Mouse (Mus musculus) 416B (cell line): ENCODE measurements around the gene Pdzd2.
"Not testable (repeated sequence)": the region's sequence is repeated elsewhere in the genome, so short reads cannot be mapped to it uniquely, and the experiment has no call there.

ENCODE experiments used
- DNase-seq: peaks from one replicate; pipeline ENCODE4 v3.0.0; 2011; ENCODE audit warnings: low read depth

Pdzd2 gene

GRCm38 (mm10) chr15:12375641-12376311 is 363.9 kb downstream of the Pdzd2 start:
- peak; percentile 42 for DNase-seq

- DNase-seq, result no peak
Observed at GRCm38 (mm10) chr15:12374916-12375315, 364.8 kb downstream of the Pdzd2 start.

GRCm38 (mm10) chr15:12373918-12374317 is 365.8 kb downstream of the Pdzd2 start:
- DNase-seq, result no peak

- DNase-seq, result no peak
Observed at GRCm38 (mm10) chr15:12373496-12373895, 366.2 kb downstream of the Pdzd2 start.

DNA sequence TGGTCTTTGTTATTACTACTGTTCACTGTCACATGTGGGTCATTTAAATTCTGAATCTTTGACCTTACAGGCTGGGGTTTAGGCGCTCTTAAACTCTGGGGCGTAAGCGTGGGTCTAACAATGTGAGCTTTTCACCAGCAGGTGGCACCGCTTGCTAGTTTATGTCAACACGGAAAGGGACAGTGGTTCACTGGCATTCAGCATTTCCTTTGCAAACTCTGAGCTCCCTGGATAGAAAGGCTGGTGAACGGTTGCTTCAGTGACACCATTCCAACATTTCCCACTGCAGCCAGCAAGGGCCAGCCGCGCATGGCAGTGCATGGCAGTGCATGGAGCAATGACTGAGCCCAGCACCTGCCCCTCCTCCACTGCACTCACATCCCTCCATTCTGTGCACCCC is 368.5 kb downstream of the Pdzd2 start:
- DNase-seq, result peak; percentile 83

- no peak for DNase-seq
Observed at GRCm38 (mm10) chr15:12370096-12370495, 369.6 kb downstream of the Pdzd2 start.

DNA sequence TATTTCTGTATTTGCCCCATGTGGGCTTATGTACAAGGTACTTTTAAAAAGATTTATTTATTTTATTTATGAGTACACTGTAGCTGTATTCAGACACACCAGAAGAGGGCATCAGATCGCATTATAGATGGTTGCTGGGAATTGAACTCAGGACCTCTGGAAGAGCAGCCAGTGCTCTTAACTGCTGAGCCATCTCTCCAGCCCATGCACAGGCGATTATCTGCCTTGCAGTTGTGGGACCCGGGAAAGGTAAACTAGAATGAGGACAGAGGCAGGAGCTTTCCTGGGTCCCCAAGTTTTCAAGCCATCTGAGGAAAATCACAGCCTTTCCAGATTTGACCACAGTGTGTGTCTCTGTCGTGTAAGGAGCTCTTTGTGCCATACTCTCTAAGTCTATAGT is 370.9 kb downstream of the Pdzd2 start:
- DNase-seq, result no peak

DNA sequence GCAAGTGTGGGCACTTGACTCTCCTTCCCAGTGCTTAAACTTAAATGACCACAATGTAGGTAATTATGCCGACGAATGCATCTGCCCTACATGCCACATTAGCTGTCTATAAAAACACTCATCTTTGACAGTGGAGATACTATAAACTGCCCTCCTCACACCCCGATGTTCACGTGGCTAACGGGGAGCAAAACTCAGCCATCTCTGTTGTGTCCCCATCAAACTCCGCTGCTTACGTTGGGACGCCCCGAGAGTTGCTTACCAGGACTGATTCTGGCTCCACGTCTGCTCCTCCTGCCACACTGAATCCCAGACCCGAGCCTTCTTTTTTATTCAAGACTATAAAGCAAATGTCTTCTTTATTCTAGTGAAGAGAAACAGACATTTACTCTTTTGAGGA is 371.4 kb downstream of the Pdzd2 start:
- no peak for DNase-seq

GRCm38 (mm10) chr15:12367306-12368080 is 372.2 kb downstream of the Pdzd2 start:
- DNase-seq, result peak; percentile 39

DNA sequence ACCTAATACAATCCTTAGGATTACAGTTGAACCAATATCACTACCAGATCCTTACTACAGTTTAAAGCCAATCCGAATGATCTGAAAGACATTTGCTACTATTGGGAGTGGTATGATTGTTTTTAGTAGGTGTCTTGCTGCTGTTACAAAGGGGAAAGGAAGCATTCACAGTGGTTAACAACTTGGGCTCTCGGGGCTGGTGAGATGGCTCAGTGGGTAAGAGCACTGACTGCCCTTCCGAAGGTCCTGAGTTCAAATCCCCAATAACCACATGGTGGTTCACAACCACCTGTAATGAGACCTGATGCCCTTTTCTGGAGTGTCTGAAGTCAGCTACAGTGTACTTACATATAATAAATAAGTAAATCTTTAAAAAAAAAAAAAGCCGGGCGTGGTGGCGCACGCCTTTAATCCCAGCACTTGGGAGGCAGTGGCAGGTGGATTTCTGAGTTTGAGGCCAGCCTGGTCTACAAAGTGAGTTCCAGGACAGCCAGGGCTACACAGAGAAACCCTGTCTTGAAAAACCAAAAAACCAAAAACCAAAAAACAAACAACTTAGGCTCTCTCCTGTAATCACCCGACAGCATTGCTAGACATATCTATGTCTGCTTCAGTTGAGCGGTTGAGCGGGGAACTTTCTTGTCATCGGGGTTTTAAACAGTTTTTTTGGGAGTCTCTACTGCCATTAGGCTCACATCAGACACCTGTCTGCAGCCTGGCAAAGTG is 373.0 kb downstream of the Pdzd2 start:
- not testable (repeated sequence) for DNase-seq

GRCm38 (mm10) chr15:12366072-12366469 is 373.7 kb downstream of the Pdzd2 start:
- no peak for DNase-seq

- DNase-seq, result no peak
Observed at GRCm38 (mm10) chr15:12365416-12366071, 374.2 kb downstream of the Pdzd2 start.

- no peak for DNase-seq
Observed at GRCm38 (mm10) chr15:12364096-12364495, 375.6 kb downstream of the Pdzd2 start.

GRCm38 (mm10) chr15:12362701-12363040 is 377.1 kb downstream of the Pdzd2 start:
- DNase-seq, result no peak

GRCm38 (mm10) chr15:12362001-12362700 is 377.6 kb downstream of the Pdzd2 start:
- DNase-seq, result no peak

- DNase-seq, result no peak
Observed at GRCm38 (mm10) chr15:12360519-12361212, 379.1 kb downstream of the Pdzd2 start.

DNA sequence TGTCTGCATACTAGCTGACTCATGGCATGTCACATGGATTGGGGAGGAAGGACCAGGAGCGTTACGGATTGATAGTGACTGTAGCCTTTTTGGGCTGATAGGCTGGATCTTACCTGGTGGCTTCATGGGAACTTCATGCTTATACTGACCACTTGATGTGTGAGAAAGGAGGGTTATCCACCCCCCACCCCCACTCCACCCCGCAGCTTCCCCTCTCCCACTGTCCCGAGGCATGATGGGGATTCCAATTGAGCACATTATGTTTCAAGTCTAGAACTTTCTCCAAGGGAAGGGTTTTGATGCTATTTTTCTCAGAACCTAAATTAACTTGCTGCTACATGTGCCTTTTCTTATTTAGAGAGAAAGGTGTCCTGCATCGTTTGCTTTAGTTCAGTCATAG is 381.3 kb downstream of the Pdzd2 start:
- DNase-seq, result no peak

DNA sequence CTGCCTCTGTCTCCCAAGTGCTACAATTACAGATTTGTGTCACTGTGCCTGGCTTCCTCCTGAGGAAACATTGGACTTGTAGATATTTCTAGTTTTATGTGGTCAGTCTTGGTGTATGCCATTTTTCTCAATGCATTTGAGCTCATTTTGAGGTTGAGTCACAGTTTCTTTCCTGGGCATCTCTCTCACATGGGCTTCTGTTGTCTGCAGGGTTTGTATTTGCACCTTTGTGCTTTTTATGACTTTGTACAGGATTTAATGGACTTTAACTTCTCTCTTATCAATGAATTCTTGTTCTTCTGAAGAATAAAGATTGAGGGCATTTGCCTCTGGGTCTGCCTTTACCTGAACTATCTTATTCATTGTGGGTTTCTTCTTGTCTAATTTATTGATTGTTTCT is 382.3 kb downstream of the Pdzd2 start:
- DNase-seq, result no peak

DNA sequence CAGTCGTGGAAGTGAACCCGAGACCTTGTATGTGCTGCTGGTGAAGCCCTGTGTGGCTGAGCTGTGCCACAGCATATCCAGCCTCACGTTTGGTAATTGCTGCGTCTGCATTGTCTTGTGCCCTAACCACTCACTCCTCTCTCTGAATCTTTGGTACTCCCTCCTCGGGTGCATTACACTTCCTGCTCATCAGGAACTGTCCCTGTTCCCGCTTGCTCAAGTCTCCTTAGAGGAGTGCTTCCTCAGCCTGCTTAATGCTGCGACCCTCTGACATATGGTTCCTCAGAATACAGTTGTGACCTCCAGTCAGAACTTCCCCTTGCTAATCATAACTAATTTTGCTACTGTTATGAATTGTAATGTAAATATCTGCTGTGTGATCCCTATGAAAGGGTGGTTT is 383.8 kb downstream of the Pdzd2 start:
- DNase-seq, result no peak

GRCm38 (mm10) chr15:12355261-12355660 is 384.5 kb downstream of the Pdzd2 start:
- DNase-seq, result no peak

GRCm38 (mm10) chr15:12354281-12354810 is 385.4 kb downstream of the Pdzd2 start:
- peak; percentile 42 for DNase-seq
